Mouse (Mus musculus): Measurements from ENCODE around the gene F2r. TPM values are rescaled to one million over a fixed set of nuclear protein-coding genes. Genes with fewer than 3 reads are reported as not detected.

F2r gene
- polyA plus RNA-seq, 1 experiment: 15.1 TPM

GRCm38 (mm10) chr13:95653696-95654095 lies 35.4 kb upstream of the F2r start:
- Histone ChIP-seq H3K4me1 (ENCODE audit: control insufficient read depth, insufficient read depth, insufficient read length, low read length) (no peaks in the 10 kb centered on the region), H3K36me3 (ENCODE audit: control insufficient read depth, insufficient read depth, low read length) (peaks cover 26% of the 10 kb centered on the region), H3K4me3 (ENCODE audit: low read depth, low read length) (no peak overlapping the region), H3K27me3 (ENCODE audit: control insufficient read depth, insufficient read depth, low read length) (no peaks in the 10 kb centered on the region), H3K27ac (ENCODE audit: insufficient read depth, low read depth, low read length) (no peak overlapping the region)
- 68% methylated on average over 4 of the region's 4 CpGs for WGBS
- TF ChIP-seq POLR2A (IDR thresholded peaks at IDR 0.05; ENCODE audit: low read depth, low read length): no peak
- no peak for TF ChIP-seq CTCF (IDR thresholded peaks at IDR 0.05; ENCODE audit: extremely low read depth, insufficient read length, insufficient replicate concordance, low read depth, low read length)

DNA sequence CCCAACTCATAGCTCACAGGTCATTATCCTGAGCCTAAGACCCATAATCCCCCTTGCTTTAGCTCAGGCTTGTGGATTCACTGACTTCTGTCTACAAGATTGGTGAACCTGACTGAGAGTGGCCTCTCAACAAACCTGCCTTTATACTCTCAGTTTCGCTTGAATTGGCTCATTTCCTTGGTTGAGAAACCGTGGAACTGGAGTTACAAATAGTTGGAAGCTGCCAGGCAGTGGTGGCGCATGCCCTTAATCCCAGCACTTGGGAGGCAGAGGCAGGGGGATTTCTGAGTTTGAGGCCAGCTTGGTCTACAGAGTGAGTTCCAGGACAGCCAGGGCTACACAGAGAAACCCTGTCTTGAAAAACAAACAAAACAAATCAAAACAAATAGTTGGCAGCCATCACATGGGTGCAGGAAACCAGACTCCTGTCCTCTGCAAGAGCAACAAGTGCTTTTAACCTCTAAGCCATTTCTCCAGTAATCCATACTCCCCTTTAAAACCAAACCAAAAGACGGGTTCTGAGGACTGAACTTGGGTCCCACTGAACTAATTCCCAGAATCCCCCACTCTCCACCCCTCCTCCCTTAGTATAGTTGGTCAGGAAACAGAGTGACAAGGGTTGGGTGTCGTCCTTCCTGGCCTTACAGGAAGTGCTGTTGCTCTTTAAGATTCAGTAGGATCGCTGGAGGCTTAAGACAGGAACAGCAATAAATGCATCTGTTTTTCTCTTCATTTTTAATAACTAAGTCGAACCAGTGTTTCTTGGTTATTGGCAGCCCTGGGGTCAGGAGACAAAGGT lies 33.8 kb upstream of the F2r start:
- WGBS: 80% methylated on average over 7 of the region's 7 CpGs
- H3K4me1 ChIP-seq (ENCODE audit: control insufficient read depth, insufficient read depth, insufficient read length, low read length): no peaks in the 10 kb centered on the region
- no peak overlapping the region for H3K4me3 ChIP-seq (ENCODE audit: low read depth, low read length)
- H3K27me3 ChIP-seq (ENCODE audit: control insufficient read depth, insufficient read depth, low read length): no peaks in the 10 kb centered on the region
- H3K27ac ChIP-seq (ENCODE audit: insufficient read depth, low read depth, low read length): no peak overlapping the region
- H3K36me3 ChIP-seq (ENCODE audit: control insufficient read depth, insufficient read depth, low read length): peaks cover 28% of the 10 kb centered on the region
- TF ChIP-seq CTCF (IDR thresholded peaks at IDR 0.05; ENCODE audit: extremely low read depth, insufficient read length, insufficient replicate concordance, low read depth, low read length): no peak
- TF ChIP-seq POLR2A (IDR thresholded peaks at IDR 0.05; ENCODE audit: low read depth, low read length): no peak

DNA sequence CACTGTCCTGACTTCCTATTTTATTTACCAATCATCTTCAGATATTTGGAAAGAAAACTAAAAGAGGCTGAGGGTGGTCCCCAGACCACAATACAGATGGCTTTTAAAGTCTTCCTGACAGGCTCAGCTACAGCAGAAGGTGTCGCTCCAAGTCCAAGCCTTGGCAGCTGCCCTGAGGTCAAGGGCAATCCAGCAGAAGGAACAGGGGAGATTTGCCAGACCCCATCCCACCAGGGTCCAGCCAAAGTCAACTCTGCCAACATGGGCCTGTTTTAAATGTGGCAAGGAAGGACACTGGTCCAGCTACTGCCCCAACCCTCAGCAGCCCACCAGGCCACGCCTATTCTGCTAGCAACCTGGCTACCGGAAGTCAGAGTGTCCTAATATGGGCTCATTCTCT lies 31.7 kb upstream of the F2r start:
- no peak for TF ChIP-seq POLR2A (IDR thresholded peaks at IDR 0.05; ENCODE audit: low read depth, low read length)
- no peak for TF ChIP-seq CTCF (IDR thresholded peaks at IDR 0.05; ENCODE audit: extremely low read depth, insufficient read length, insufficient replicate concordance, low read depth, low read length)
- Histone ChIP-seq H3K27me3 (ENCODE audit: control insufficient read depth, insufficient read depth, low read length) (no peaks in the 10 kb centered on the region), H3K27ac (ENCODE audit: insufficient read depth, low read depth, low read length) (no peak overlapping the region), H3K4me1 (ENCODE audit: control insufficient read depth, insufficient read depth, insufficient read length, low read length) (no peaks in the 10 kb centered on the region), H3K36me3 (ENCODE audit: control insufficient read depth, insufficient read depth, low read length) (peaks cover 32% of the 10 kb centered on the region), H3K4me3 (ENCODE audit: low read depth, low read length) (no peak overlapping the region)
- WGBS: 91% methylated on average over 3 of the region's 3 CpGs

GRCm38 (mm10) chr13:95647248-95647647 lies 29.0 kb upstream of the F2r start:
- WGBS: 85% methylated on average over 4 of the region's 4 CpGs

GRCm38 (mm10) chr13:95646687-95647111 lies 28.4 kb upstream of the F2r start:
- TF ChIP-seq POLR2A (IDR thresholded peaks at IDR 0.05; ENCODE audit: low read depth, low read length) (no peak), CTCF (IDR thresholded peaks at IDR 0.05; ENCODE audit: extremely low read depth, insufficient read length, insufficient replicate concordance, low read depth, low read length) (no peak)

More at GRCm38 (mm10) chr13:95647248-95647647, 29.0 kb upstream of the F2r start:
- Histone ChIP-seq H3K36me3 (ENCODE audit: control insufficient read depth, insufficient read depth, low read length) (peaks cover 44% of the 10 kb centered on the region), H3K4me3 (ENCODE audit: low read depth, low read length) (no peak overlapping the region), H3K27ac (ENCODE audit: insufficient read depth, low read depth, low read length) (no peak overlapping the region), H3K27me3 (ENCODE audit: control insufficient read depth, insufficient read depth, low read length) (no peaks in the 10 kb centered on the region), H3K4me1 (ENCODE audit: control insufficient read depth, insufficient read depth, insufficient read length, low read length) (no peaks in the 10 kb centered on the region)
- no peak for TF ChIP-seq POLR2A (IDR thresholded peaks at IDR 0.05; ENCODE audit: low read depth, low read length)
- no peak for TF ChIP-seq CTCF (IDR thresholded peaks at IDR 0.05; ENCODE audit: extremely low read depth, insufficient read length, insufficient replicate concordance, low read depth, low read length)

GRCm38 (mm10) chr13:95643740-95644139 lies 25.5 kb upstream of the F2r start:
- 81% methylated on average over 7 of the region's 7 CpGs for WGBS
- Histone ChIP-seq H3K4me1 (ENCODE audit: control insufficient read depth, insufficient read depth, insufficient read length, low read length) (no peaks in the 10 kb centered on the region), H3K27me3 (ENCODE audit: control insufficient read depth, insufficient read depth, low read length) (no peaks in the 10 kb centered on the region), H3K36me3 (ENCODE audit: control insufficient read depth, insufficient read depth, low read length) (peaks cover 46% of the 10 kb centered on the region), H3K27ac (ENCODE audit: insufficient read depth, low read depth, low read length) (no peak overlapping the region), H3K4me3 (ENCODE audit: low read depth, low read length) (no peak overlapping the region)
- TF ChIP-seq CTCF (IDR thresholded peaks at IDR 0.05; ENCODE audit: extremely low read depth, insufficient read length, insufficient replicate concordance, low read depth, low read length): no peak
- TF ChIP-seq POLR2A (IDR thresholded peaks at IDR 0.05; ENCODE audit: low read depth, low read length): no peak

More at GRCm38 (mm10) chr13:95646687-95647111, 28.4 kb upstream of the F2r start:
- Histone ChIP-seq H3K36me3 (ENCODE audit: control insufficient read depth, insufficient read depth, low read length) (peaks cover 46% of the 10 kb centered on the region), H3K4me3 (ENCODE audit: low read depth, low read length) (no peak overlapping the region), H3K27me3 (ENCODE audit: control insufficient read depth, insufficient read depth, low read length) (no peaks in the 10 kb centered on the region), H3K27ac (ENCODE audit: insufficient read depth, low read depth, low read length) (no peak overlapping the region), H3K4me1 (ENCODE audit: control insufficient read depth, insufficient read depth, insufficient read length, low read length) (no peaks in the 10 kb centered on the region)
- WGBS: 71% methylated on average over 9 of the region's 9 CpGs

DNA sequence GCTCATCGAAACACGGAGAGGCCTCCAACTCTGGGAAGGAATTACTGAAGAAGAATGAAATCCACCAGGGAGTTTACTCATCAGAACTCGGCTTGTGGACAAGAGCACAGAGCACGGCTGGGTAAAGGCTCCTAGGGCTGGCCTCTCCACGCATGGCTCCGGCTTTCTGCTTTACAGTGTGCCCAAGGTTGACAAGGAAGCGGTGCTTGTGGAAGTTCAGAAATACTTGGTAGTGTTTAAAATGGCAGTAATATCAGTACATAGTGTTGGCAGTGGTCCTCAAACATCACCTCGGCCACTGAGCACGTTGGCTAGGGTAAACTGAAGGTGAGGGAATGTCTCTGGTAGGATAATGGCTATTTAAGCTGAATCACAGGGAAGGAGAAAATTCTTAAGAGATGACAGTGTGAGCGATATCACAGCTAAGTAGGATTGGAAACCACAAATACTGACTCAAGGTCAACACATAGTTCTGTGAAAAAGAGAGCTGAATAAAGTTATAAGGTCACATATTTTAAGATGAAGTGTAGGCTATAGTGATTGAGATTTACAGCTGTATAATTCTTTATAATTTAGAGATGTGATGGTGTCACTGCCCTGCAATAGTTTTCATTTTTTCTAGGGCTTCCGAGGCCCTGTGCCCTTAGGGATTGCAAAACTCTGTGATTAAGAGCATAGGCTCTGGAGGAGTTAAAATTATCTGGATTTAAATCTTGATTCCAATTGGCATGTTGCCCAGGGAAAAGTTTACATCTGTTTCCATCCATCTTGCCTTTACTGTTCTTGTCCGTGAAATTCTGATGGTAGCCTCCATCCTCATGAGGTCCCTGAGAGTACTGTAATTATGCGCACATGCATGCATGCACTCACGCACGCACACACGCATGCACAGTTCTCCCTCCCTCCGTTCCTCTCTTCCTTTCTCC lies 23.0 kb upstream of the F2r start:
- WGBS: 88% methylated on average over 17 of the region's 17 CpGs
- H3K27me3 ChIP-seq (ENCODE audit: control insufficient read depth, insufficient read depth, low read length): no peaks in the 10 kb centered on the region
- no peak overlapping the region for H3K4me3 ChIP-seq (ENCODE audit: low read depth, low read length)
- TF ChIP-seq POLR2A (IDR thresholded peaks at IDR 0.05; ENCODE audit: low read depth, low read length) (no peak), CTCF (IDR thresholded peaks at IDR 0.05; ENCODE audit: extremely low read depth, insufficient read length, insufficient replicate concordance, low read depth, low read length) (no peak)
- no peaks in the 10 kb centered on the region for H3K4me1 ChIP-seq (ENCODE audit: control insufficient read depth, insufficient read depth, insufficient read length, low read length)
- peaks cover 34% of the 10 kb centered on the region for H3K36me3 ChIP-seq (ENCODE audit: control insufficient read depth, insufficient read depth, low read length)
- H3K27ac ChIP-seq (ENCODE audit: insufficient read depth, low read depth, low read length): no peak overlapping the region

All from small intestine, adult 2 months (tissue).